Mouse (Mus musculus) G1E (cell line): ENCODE measurements around the gene Cdk5rap1.

Experiments
- CTCF ChIP-seq: IDR thresholded peaks from 2 replicates; pipeline ENCODE4 v1.5.1; 2012; ENCODE audit warnings: low read depth, low read length, inconsistent platforms, mixed read lengths
- GATA2 ChIP-seq: IDR thresholded peaks from 2 replicates; pipeline ENCODE4 v1.6.1; 2012; ENCODE audit warnings: low read depth, low read length, inconsistent platforms, borderline replicate concordance

DNA sequence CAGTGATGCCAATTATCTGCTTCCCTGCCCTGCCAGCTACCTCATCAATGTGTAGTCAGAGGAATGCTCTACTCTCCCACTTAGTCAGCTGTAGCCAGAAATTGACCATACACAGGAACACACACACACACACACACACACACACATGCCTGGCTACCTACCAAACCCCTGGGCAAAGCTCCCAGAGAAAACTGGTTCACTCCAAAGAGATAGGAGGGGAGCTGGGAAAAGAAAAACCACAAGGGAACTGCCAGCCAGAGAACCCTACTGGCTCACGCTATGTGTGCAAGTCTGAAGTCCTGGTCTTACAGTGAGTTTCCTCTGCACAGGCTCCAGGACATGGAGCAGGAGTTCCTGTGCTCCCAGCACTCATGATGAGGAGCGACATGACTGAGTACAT, 37.5 kb upstream of the Cdk5rap1 start:
- TF ChIP-seq CTCF (no peak), GATA2 (no peak)
